Mouse (Mus musculus): ENCODE results near the gene C1rl.
"Not testable (repeated sequence)": the region's sequence is repeated elsewhere in the genome, so short reads cannot be mapped to it uniquely, and the experiment has no call there.

Gene C1rl

DNA sequence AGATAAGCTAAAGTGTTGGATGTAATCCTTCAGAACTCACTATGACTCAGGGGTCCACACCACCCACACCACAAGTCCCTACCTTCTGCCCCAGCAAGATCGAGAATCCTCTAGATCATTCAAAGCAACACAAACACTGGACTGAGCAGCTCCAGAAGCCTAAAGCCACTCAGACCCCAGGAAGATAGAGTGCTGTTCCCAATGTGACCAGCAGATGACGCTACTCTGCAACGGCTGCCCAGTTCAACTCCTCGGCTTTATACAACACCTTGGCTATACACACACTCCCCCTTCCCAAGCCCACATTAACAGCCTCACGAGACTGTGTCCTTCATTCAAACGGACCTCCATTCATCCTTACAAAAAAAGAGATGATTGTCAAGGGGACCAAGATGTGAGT is 20.1 kb upstream of the C1rl start:
- no peak for DNase-seq (ENCODE audit: low spot score)

DNA sequence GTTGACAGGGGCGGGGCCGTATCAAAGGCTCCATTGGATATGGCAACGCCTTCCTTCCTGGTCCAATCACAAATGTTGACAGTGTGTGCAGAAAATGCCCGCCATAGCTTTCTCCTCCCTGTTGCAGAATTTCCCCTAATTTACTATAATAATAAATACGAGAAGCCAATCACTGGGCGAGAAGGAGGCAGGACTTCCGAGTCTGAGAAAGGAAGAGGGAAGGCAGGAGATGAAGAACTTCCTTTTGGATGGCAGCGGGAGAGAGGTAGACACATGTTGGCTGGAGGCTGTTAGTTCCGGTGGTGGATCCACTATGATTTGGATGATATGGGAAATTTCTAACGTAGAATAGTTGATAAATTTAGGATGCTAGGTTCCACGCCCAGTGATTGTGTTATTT is 18.3 kb upstream of the C1rl start:
- DNase-seq (ENCODE audit: low spot score), result no peak

DNA sequence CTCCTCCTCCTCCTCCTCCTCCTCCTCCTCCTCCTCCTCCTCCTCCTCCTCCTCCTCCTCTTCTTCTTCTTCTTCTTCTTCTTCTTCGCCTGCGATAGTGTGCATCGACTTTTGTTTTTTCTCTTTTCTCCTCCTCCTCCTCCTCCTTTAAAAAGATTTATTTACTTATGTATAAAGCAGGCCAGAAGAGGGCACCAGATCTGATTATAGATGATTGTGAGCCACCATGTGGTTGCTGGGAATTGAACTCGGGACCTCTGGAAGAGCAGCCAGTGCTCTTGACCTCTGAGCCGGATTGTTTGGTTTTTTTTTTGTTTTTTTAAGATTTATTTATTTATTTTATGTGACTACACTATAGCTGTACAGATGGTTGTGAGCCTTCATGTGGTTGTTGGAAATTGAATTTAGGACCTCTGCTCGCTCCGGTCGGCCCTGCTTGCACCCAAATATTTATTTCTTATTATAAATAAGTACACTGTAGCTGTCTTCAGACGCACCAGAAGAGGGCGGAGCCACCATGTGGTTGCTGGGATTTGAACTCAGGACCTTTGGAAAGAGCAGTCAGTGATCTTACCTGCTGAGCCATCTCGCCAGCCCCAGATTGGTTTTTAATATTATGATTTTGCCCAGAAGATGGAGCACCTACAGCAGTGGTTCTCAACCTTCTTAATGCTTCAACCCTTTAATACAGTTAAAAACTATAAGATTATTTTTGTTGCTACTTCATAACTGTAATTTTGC is 17.4 kb upstream of the C1rl start:
- not testable (repeated sequence) for DNase-seq (ENCODE audit: low spot score)

DNA sequence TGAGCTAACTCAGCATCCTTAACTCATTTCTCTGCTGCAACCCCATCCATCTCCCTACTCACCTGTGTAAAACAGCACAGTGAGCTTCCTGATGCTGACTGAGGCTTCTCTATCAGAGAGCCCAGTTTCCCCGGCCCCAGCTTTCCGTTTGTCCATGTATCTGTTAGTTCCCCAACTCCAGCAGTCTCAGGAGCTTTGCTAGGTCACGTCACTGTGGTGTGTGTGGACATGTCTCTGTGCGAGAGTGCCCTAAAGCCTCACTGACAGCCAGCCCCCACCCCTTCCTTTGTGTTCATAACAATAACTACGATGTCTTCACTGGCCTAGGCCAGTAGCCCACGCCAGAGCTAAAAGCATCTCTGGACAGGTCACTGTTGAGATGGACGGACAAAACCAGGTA is 16.7 kb upstream of the C1rl start:
- no peak for DNase-seq (ENCODE audit: low spot score)

DNA sequence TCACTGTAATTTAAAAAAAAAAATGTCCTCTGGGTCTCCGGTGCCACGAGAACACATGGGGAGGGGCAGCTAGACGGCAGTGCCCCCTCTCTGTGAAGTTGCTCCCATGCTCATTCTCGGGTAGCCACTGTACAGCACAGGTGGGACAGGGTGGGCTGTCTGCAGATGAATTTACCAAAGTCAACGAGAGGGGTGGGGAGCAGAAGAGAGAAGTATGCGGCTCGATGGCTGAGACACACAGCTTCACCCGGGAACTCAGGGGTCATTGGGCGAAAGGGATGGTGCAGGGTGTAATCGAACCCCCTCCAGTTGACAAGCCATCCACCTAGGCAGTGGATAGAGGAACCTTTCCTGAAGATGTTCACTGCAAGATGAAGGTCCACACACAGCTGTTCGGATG is 16.1 kb upstream of the C1rl start:
- DNase-seq (ENCODE audit: low spot score), result no peak

DNA sequence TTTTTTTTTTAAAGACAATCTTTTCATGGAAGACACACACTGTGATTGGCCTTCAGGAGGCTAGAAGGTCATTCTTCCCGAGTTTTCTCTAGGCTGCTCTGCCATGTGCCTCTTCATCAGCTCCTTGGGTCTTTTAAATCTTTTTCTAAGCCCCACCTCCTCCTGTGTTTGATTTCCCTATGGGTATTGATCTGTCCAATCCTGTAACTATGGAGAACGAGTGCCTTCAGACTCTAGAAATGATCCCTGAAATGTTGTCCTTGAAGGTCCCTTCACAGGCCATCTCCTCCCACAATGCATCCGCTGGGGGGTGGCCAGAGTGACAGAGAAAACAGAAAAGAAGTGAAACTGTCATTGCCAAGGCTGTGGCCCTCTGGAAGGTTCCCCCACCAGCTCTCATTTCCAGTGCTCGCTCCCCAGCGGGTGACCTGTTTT is 15.7 kb upstream of the C1rl start:
- no peak for DNase-seq (ENCODE audit: low spot score)

DNA sequence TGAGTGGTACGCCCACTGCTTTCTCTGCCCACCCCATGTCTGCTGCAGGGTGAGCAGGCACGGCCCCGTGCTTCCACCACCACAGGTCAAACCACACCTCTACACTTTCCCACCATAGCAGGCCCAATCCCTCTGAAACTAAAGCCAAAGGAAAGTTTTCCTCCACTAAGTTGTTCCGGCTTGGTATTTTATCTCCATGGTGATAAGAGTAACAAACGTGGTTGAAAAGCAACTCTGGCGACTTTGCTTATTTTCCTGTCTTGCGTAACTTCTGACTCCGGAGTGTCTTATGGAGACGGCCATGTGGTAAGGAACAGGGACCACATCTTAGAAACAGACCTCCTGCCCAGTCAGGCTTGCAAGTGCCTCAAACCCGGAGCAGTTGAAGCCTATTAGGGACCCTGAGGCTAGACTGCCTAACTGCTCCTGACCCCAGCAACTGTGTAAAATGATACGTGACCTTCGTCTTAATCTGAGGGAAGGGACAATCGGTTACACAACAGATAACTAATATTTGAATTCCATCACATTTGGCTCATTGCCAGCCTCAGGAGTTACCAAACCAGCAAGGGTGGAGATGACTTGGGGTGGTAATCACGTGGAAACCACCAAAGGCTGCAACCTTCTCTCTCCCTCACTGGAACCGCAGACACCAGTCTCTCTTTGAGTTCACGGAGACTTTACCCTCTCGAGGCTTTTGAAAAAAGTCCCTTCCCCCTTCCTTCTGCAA is 14.8 kb upstream of the C1rl start:
- peak; percentile 60 for DNase-seq (ENCODE audit: low spot score)

DNA sequence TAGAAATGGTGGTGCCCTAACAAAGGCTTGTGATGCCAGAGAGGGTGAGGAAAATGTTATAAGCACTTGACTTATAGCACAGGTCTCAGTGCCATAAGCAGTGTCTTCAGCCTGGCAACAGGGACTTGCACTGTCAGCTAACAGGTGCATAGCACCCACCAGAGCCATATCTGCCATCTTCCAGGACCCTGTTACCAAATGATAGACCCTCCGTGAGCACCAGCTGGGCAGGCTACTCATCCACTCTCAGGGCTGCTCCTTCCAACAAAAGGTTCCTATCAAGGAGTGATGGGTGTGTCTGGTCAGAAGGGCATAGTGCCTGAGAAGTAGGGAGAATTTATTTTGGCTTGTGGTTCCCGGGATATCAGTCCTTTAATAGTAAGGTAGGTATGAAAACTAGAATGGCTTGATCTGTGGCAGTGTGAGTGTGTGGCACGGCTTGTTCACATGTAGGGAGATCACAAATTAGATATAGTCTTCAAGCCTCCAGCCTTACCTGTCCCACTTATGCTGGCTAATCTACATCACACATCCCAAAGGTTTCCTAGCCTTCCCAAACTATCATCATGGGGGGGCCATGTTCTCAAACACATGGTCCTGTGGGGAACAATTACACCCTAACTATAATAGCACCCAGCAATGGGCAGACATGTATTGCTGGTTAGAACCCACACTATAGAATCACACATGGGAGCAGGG is 13.9 kb upstream of the C1rl start:
- no peak for DNase-seq (ENCODE audit: low spot score)

DNA sequence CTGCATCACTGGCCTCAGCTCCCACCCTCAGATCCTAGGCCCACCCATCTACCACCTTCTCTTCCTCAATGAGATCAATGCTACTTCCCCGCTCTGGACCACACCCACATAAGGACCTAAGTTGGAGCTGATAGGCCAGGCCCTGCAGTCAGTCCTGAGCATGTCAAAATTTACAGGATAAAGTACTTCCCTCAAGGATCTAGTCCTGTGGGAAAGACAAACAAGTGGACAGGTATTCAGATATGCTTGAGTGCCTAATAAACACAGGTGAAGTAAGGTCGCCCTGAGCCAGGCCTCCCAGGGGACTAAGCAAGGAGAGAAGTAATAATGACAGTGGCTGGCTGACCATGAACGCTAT is 13.4 kb upstream of the C1rl start:
- DNase-seq (ENCODE audit: low spot score), result no peak

DNA sequence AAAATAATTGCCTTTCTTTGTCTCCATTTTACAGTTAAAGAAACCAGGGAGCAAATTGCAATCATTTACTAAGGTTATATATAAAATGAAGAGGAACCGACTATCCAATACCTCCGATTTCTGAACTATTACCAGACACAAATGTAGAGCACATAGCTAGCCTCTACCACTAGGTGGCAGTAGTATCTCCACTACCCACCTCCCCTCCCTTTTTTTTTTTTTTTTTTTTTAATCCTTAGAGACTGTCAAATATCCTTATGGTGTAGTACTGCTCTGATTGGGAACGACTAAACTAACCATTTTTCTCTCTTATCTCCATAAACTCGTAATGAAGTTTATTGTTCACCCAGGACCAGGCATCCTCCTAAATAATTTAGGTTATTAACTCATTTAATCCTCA is 12.6 kb upstream of the C1rl start:
- peak; percentile 68 for DNase-seq (ENCODE audit: low spot score)

DNA sequence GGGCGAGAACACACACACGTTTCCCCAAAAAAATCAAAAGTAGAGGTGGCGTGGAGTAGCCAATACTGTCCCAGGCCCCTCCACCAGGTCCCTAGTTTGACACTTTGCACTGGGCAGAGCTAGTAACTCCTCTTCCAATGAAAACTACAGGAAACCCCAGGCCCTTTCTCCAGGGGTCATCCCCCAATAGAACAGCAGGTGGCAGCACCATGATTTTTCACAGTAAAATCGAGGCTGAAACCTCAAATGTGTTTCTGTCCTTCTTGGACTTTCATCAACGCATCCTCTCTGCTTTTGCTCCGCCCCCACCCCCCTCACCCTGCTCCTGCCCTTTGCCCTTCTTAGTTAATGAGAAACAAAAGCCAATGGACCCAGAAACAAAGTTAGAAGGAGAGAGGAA is 11.3 kb upstream of the C1rl start:
- peak; percentile 84 for DNase-seq (ENCODE audit: low spot score)

DNA sequence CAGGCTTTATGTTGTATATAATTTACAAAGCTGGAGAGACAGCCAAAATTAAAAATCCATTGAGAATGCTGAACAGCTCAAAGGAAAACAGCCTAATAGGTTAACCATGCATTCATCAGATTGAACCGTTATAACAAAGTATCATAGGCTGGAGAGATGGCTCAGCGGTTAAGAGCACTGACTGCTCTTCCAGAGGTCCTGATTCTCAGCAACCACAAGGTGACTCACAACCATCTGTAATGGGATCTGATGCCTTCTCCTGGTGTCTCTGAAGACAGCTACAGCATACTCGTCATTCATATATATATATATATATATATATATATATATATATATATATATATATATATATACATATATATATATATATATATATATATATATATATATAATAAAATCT is 9.1 kb upstream of the C1rl start:
- not testable (repeated sequence) for DNase-seq (ENCODE audit: low spot score)

DNA sequence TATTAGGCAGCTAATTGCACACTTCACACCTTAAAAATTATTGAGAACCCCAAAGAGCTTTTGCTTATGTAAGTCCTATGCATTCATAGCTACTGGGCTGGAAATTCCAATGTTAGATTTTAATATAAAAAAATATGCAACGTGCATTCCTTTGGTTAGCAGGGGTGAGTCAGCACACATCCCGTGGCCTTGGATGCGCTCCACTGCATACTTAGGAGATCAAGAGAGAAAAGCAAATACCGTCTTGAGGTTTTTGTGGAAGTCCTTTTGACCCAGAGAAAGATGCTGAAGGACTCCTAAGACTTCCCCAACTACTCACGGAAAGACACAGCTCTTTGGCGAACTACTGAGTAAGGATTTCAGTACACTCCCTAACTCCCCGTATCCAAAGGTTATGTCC is 8.1 kb upstream of the C1rl start:
- peak; percentile 31 for DNase-seq (ENCODE audit: low spot score)

DNA sequence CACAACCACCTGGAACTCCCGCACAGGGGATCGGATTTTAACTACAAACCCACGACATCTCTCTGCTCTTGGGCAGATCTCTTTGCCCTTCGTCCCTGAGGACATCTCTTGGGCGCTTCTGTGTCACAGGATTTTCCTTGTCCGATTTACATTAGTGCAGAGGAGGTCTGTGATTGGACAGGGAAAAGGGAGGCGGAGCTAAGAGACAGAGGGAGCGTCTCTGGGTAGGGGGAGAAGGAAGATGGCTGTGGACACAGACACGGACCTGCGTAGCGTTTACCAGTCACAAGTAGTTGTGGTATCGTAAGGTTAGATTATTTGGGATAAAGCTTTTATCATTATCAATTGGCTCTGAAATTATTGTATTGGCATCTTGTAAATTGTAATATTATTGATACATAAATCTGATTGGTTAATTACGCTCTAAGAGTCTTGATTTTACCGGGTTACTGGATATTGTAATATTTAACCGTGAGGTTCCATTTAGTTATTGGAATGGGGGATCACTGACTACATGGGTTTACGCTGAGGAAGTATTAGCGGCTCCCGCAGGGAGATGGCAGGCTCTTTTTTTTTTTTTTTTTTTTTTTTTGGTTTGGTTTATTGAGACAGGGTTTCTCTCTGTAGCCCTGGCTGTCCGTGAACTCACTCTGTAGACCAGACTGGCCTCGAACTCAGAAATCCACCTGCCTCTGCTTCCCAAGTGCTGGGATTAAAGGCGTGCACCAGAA is 7.3 kb upstream of the C1rl start:
- DNase-seq (ENCODE audit: low spot score), result no peak

DNA sequence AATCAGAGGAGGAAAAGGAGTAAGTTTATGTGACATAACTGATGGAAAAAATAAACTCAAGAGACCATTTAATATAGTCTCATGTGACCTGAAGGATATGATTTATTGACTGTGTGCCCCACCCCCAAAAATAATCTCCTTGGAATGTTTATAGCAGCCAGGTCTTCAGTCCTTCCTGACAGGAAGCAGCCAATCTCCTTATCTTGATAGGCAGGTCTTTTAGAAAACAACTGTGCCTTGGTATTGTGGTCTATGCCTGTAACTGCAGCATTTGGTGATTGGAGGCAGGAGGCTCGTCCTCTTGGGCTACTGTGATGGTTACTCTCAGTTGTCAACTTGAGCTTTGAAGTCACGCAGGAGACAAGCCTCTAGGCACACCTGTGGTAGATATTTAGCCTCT is 5.4 kb upstream of the C1rl start:
- DNase-seq (ENCODE audit: low spot score), result no peak

DNA sequence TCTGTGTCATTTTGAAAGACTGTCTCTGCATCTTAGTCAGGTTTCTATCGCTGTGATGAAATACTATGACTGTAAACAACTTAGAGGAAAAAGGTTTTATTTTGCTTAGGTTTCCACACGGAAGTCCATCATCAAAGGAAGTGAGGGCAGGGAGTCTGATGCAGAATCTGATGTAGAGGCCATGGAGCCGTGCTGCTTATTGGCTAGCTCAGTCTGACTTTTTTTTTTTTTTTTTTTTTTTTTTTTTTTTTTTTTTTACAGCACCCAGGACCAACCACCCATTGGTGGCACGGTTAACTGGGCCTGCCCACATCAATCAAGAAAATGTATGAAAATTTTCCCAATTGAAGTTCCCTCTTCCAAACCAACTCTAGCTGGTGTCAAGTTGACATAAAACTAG is 4.0 kb upstream of the C1rl start:
- DNase-seq (ENCODE audit: low spot score), result no peak

DNA sequence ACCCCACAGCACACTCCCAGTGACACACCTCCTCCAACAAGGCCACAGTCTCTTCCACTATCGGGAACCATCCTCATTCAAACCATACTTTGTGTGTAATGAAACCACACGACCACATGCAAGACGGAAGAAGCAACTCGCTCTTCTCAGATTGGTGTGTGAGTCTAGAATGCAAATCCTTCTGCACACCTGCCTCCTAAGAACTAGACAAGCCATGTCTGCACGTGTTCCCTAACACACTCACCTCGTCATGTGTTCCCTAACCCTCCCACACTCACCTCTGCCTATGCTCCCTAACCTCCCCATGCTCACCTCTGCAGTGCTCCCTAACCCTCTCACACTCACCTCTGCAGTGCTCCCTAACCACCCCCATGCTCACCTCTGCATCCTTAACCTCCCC is 1.5 kb upstream of the C1rl start:
- no peak for DNase-seq (ENCODE audit: low spot score)

DNA sequence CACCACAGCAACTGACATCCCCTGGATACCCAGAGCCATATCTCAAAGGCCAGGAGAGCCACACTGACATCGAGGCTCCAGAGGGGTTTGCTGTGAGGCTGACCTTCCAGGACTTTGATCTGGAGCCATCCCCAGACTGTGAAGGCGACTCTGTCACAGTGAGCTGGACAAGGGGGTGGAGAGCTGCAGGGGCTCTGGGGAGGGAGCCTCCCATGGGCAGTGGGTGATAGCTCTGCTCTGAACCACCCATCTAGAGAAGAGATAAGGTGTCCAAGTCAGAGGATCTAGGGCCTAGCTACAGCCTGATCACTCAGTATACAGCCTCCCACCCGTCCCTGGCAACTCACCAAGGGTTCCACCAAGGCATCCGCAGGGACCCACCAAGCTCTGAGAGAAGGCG is 973 bp downstream of the C1rl start:
- no peak for DNase-seq (ENCODE audit: low spot score)

DNA sequence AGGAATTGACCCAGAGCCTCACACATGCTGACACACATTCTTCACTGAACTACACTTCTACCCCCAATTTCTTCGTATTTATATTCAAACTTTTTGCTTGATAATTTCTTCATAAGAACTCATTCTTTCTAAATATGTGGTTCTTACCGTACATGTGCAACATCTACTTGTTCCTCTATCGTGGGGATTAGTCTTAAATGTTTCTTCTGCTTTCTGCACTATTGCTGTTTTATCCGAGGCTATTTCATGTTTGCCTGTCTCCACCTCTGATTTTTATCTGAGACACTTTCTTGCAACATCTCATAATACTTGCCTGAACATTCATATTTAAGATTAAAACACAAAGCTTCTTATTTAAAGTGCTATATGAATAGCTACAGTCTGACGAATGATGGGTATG is 3.1 kb downstream of the C1rl start:
- DNase-seq (ENCODE audit: low spot score), result no peak

DNA sequence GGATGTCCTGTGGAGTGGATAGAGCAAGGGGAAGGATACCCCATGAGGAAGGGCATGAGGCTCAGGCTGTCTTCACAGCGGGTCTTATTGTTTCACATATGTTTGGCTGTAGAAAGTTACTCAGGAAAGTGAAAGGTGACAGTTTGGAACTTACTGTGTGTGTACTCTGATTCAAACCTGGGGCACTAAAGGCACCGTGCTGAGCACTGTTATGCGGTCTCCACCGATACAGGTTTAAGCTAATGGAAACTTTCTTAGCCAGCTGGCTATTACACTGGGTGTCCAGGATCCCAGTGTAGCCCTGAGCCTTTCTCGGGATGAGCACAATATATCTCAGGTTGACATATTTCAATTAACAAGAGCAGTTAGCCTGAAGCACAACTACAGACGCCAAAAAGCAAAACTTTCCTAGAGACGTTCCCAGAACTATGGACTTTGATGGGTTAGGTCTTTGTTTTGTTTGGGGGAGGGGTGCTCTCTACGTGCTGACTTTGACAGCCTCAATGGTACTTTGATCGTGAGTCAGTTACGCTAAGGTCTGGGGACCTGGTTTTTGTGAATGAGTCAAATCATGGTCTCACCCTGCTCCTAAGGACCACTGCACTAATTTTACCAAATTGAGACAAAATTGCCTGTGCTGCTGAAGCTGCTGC is 7.1 kb downstream of the C1rl start:
- DNase-seq (ENCODE audit: low spot score), result no peak

DNA sequence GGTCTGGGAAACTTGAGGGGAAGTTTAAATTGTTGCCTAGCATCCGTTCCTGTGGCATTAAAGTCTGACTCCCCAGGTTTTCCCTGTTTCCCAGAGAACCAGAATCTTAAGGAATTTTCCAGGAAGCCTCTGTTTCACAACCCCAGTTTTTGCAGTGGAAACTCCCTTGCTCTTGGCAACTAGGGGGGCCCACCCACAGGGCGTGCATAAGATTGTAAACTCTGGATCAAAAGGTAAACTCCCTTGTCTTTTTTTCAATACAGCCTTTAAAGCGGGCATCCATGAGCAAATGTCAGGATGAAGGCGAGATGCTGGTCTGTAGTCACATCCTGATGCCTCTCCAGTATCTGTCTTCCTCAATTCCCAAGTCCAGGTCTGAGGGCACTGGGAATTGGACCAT is 8.6 kb downstream of the C1rl start:
- DNase-seq (ENCODE audit: low spot score), result peak; percentile 42

DNA sequence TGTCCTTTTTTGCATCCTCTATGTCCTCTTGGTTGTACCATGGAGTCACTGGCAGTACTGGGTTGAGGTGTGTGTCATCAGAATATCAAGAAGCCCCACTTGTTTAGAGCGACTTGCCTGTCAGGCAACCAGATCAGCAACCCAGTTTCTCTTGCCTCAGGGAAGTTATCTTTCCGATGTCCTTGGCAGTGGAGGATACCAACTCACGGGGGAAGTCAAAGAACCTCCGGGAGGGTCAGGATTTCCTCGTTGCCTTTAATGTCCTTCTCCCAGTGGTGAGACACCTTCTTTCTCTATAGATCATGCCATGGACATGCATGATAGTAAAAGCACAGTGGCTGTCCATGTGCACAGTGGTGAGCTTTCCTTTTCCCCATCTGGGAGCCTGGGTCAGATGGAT is 9.1 kb downstream of the C1rl start:
- DNase-seq (ENCODE audit: low spot score), result no peak
